Mouse (Mus musculus) intestine, embryonic 14.5 days (tissue): ENCODE measurements around the gene Metap1d. TPM values are rescaled to one million over a fixed set of nuclear protein-coding genes. Genes with fewer than 3 reads are reported as not detected.

Source experiments
- ATAC-seq: fragments of 200-750 bp; cut with Nextera tagmentation; replicated peaks from 2 replicates; pipeline ENCODE4 v1.8.0; 2017; ENCODE audit warnings: low read depth, moderate number of reproducible peaks, moderate TSS enrichment, moderate library complexity; ENCODE audit not compliant: low FRiP score, low TSS enrichment
- DNase-seq: peaks from one replicate; pipeline ENCODE4 v3.0.0-alpha.2; 2018; ENCODE audit warnings: low spot score
- H3K27ac ChIP-seq: fragments of 300-500 bp; sonication (generic); 2 replicates; pipeline ENCODE4 v1.5.1; 2014; ENCODE audit warnings: low read depth, mild to moderate bottlenecking, control low read depth
- H3K27me3 ChIP-seq: fragments of 300-500 bp; sonication (generic); replicated peaks from 2 replicates; pipeline ENCODE4 v1.6.1; 2014; ENCODE audit warnings: low read length, control low read depth; ENCODE audit not compliant: control insufficient read depth, insufficient read depth
- H3K36me3 ChIP-seq: fragments of 300-500 bp; sonication (generic); 2 replicates; pipeline ENCODE4 v1.6.1; 2014; ENCODE audit warnings: low read length, control low read depth; ENCODE audit not compliant: control insufficient read depth, insufficient read depth
- H3K4me1 ChIP-seq: fragments of 300-500 bp; sonication (generic); replicated peaks from 2 replicates; pipeline ENCODE4 v1.6.1; 2014; ENCODE audit warnings: low read length, control low read depth, mixed read lengths; ENCODE audit not compliant: control insufficient read depth, insufficient read depth
- H3K4me2 ChIP-seq: fragments of 300-500 bp; sonication (generic); 2 replicates; pipeline ENCODE4 v1.6.1; 2014; ENCODE audit warnings: low read length
- H3K4me3 ChIP-seq: fragments of 300-500 bp; sonication (generic); 2 replicates; pipeline ENCODE4 v1.5.1; 2014; ENCODE audit warnings: low read depth, low read length, control low read depth, mixed read lengths
- H3K9ac ChIP-seq: fragments of 300-500 bp; sonication (generic); 2 replicates; pipeline ENCODE4 v1.6.1; 2014; ENCODE audit warnings: mild to moderate bottlenecking, low read length
- H3K9me3 ChIP-seq: fragments of 300-500 bp; sonication (generic); 2 replicates; pipeline ENCODE4 v1.6.1; 2016; ENCODE audit warnings: low read length, control low read depth; ENCODE audit not compliant: control insufficient read depth
- WGBS: fragments of 180-500 bp; shearing (Covaris S2); extraction: QIAGEN DNeasy Blood & Tissue Kit; methylation state at CpG from one replicate; pipeline ENCODE4 v1.1.7; 2014; 5-methylcytosine and 5-hydroxymethylcytosine counted together
- polyA plus RNA-seq: library from polyadenylated mRNA; unstranded; fragments of >200 nt; fragmentation: Nextera tagmentation; extraction: Ambion mirVana; gene quantifications from 2 replicates; pipeline ENCODE4 v1.2.1, GENCODE M21; 2014

The Metap1d gene
- polyA plus RNA-seq, 1 experiment from 2014 or later, result 41.2 TPM

DNA sequence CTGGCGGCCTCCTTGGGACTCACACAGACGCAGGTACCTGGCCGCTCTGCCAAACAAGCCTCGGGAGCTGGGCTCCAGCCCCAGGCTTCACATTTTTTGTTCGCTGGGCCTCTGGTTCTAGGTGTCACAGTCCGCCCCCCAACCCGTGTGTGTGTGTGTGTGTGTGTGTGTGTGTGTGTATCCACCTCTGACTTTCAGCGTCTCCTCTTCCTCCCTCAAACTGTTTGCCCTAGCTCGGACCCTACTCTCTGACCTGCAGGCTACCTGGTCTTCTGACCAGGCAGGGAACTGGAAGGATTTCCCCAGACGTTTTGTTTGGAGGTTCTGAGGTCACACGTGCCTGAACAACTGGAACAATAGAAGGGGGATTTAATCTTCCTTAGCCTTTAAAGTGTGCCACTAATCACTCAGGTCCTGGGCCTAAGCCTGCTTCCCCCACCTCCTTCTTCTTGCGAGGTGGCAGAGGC is 78.1 kb downstream of the Metap1d start:
- peak overlapping the region; percentile 41; the same call in 1 of the 2 replicates for H3K4me3 ChIP-seq

DNA sequence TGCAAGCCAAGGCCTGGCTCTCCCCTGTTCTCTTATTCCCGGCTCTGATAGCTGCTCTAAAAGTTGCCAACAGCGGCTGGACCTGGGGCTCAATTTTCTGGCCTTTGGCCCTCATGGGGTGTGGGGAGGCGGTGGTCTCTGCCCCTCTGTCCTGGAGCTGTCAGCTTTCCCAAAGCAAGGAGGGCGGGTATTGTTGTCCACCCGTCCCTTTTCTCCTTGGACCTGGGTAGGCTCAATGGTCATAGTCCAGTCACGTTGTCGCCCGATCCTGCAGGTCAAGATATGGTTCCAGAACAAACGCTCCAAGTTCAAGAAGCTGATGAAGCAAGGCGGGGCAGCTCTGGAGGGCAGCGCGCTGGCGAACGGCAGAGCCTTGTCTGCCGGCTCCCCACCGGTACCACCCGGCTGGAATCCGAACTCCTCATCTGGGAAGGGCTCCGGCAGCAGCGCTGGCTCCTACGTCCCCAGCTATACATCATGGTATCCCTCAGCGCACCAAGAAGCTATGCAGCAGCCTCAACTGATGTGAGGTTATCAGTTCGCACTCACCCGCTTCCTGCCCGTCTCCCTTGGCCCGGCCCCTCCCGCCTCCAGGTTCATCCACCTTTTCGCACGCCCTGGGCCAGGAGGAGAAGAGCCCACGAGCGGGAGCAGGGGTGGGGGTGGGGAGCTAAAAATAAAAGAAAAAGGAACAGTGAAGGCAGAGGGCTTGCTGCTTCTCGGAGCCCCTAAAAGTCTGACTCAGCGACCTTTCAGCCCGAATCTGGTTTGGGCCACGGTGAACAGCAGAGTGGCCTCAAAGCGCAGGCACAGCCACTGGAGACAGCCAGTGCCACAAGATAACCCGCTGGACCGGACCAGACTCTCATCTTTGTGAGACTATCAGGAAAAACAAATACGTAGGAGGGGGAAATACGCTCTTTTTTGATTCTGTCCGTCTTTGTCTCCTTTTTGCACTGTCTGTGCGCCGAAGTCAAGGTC is 79.2 kb downstream of the Metap1d start:
- peak overlapping the region; percentile 6; the same call in 1 of the 2 replicates for H3K4me3 ChIP-seq
- DNase-seq, result peak; percentile 68
- H3K27me3 ChIP-seq, result peaks cover 96% of the 10 kb centered on the region
- peaks cover 10% of the 10 kb centered on the region for H3K4me1 ChIP-seq
- no peak for ATAC-seq
- H3K9ac ChIP-seq, result peak overlapping the region; percentile 1
- H3K27ac ChIP-seq, result no peak overlapping the region
- H3K36me3 ChIP-seq, result no peaks in the 10 kb centered on the region
- no peaks in the 10 kb centered on the region for H3K9me3 ChIP-seq
- H3K4me2 ChIP-seq, result peak overlapping the region; percentile 16; the same call in 1 of the 2 replicates
- WGBS, result 1% methylated on average over 43 of the region's 43 CpGs

More for the DNA sequence above, 78.1 kb downstream of the Metap1d start:
- under 1% methylated on average over 12 of the region's 12 CpGs for WGBS
- no peak for DNase-seq
- no peaks in the 10 kb centered on the region for H3K36me3 ChIP-seq
- H3K27me3 ChIP-seq, result peaks cover 96% of the 10 kb centered on the region
- peak overlapping the region; percentile 2; the same call in 1 of the 2 replicates for H3K9ac ChIP-seq
- no peaks in the 10 kb centered on the region for H3K9me3 ChIP-seq
- H3K27ac ChIP-seq, result peak overlapping the region; percentile 64; the same call in 1 of the 2 replicates
- H3K4me2 ChIP-seq, result peak overlapping the region; percentile 0
- peaks cover 10% of the 10 kb centered on the region for H3K4me1 ChIP-seq
- ATAC-seq, result no peak

DNA sequence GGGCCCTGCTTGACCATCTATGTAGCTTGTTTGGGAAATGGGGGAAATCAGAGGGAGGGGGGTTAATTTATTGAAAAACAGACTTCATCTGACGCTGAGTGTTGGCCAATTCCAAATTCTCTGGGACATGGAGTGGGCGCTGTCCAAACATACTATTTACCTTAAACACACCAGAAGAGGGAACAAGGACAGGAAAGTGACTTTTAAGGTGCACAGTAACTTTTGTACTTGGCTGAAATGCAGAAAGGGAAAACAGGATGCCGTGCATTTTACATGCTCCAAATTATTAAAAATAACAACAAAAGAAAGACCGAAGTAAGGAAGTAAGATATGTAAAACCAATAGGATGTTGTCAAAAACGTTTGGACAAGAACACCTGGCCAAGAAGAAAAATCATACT is 80.0 kb downstream of the Metap1d start:
- peaks cover 10% of the 10 kb centered on the region for H3K4me1 ChIP-seq
- ATAC-seq (no peak), DNase-seq (no peak)
- peak overlapping the region; percentile 16; the same call in 1 of the 2 replicates for H3K4me2 ChIP-seq
- H3K27me3 ChIP-seq, result peaks cover 98% of the 10 kb centered on the region
- 0 out of 2 replicates have a peak overlapping the region, but pooled peaks have one; percentile 6 for H3K4me3 ChIP-seq
- WGBS, result 8% methylated on average over 5 of the region's 5 CpGs
- H3K9me3 ChIP-seq, result no peaks in the 10 kb centered on the region
- no peaks in the 10 kb centered on the region for H3K36me3 ChIP-seq
- no peak overlapping the region; the same call in 1 of the 2 replicates for H3K9ac ChIP-seq
- H3K27ac ChIP-seq, result no peak overlapping the region

DNA sequence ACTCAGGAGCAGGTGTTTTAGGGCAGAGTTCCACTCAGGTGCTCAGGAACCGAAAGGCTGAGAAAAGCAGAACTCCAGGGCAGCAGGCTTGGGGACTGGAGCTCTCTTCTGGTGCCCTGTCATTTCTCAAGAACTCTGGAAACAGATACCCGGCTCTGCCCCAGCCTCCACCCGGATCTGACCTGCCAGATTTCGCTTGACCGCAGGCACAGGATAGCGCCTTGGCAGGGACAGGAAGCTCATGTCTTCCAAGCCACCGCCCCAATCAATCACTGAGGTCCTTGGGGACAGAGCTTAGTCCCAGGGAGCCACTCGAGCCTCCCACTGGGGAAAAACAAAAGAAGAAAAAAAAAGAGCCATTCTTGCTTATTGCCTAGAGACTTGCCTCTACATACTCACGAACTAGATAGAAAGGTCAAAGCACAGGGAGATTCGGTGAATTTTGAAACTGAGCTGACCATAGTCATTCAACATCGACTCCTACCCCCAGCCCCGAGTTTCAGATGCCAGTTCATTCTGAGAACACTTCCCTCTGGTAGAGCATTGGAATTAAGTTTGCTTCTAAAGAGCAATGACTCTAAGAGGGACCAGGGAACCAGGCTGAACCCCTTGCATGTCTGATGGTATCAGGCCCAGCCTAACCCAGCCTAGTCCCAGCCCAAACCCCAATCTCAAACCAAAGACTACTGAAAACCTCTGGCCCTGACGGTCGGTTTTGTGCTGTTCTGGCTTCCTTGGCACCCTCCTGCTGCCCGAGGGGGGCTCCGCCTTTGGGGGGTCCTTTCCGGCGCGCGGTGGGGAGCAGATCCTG is 81.4 kb downstream of the Metap1d start:
- 1% methylated on average over 20 of the region's 20 CpGs for WGBS
- Histone ChIP-seq H3K4me2 (no peak overlapping the region), H3K27ac (no peak overlapping the region), H3K4me3 (no peak overlapping the region), H3K9me3 (no peaks in the 10 kb centered on the region), H3K4me1 (0 out of 2 replicates have a peak, but pooled peaks cover 6% of the 10 kb centered on the region), H3K9ac (no peak overlapping the region), H3K36me3 (no peaks in the 10 kb centered on the region), H3K27me3 (peaks cover 98% of the 10 kb centered on the region)
- ATAC-seq (no peak), DNase-seq (peak; percentile 69)

DNA sequence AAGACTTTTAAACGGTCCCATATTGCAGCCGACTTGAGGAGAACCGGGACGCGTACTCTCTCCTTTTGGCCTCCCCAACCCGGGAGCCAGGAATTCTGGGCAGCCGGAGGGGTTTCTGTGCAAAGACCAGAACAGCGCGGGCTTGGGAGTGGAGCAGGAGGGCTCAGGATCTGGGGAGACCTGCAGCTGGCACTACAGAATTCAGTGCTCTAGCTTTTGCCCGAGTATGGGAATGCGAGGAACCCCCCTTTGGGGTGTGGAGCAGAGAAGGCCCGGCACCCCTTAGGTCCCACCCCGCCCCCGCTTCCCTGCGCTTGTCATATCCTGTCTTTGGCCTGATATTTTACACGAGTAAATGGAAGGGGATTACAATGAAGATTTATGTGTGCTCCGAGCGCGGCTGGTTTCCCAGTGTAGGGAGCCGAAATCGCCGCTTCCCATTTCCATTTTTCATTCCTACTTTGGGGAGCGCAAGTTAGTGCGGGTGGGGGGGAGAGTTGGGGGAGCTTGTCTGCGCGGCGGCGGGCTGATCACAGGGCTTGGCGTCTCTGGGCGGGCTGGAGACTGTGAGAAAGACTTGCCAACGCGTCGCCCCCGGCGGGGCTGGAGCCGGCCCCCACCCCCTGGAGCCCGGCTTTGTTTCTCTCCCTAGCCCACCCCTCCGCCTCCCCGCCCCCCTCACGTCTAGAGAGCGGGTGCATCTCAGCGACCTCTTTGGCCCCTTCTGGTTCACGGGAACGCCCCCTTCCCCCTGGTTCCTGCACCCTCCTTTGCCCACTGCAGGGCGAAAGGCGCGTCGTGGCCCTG is 87.7 kb downstream of the Metap1d start:
- no peak overlapping the region for H3K27ac ChIP-seq
- H3K36me3 ChIP-seq, result no peaks in the 10 kb centered on the region
- H3K4me1 ChIP-seq, result peaks cover 9% of the 10 kb centered on the region
- 0 out of 2 replicates have a peak overlapping the region, but pooled peaks have one; percentile 2 for H3K4me3 ChIP-seq
- peak overlapping the region; percentile 30 for H3K4me2 ChIP-seq
- no peaks in the 10 kb centered on the region for H3K9me3 ChIP-seq
- H3K27me3 ChIP-seq, result peaks cover 99% of the 10 kb centered on the region
- WGBS, result under 1% methylated on average over 48 of the region's 48 CpGs
- ATAC-seq (peak; percentile 34; the same call in 1 of the 2 replicates), DNase-seq (peak; percentile 69)
- H3K9ac ChIP-seq, result no peak overlapping the region

DNA sequence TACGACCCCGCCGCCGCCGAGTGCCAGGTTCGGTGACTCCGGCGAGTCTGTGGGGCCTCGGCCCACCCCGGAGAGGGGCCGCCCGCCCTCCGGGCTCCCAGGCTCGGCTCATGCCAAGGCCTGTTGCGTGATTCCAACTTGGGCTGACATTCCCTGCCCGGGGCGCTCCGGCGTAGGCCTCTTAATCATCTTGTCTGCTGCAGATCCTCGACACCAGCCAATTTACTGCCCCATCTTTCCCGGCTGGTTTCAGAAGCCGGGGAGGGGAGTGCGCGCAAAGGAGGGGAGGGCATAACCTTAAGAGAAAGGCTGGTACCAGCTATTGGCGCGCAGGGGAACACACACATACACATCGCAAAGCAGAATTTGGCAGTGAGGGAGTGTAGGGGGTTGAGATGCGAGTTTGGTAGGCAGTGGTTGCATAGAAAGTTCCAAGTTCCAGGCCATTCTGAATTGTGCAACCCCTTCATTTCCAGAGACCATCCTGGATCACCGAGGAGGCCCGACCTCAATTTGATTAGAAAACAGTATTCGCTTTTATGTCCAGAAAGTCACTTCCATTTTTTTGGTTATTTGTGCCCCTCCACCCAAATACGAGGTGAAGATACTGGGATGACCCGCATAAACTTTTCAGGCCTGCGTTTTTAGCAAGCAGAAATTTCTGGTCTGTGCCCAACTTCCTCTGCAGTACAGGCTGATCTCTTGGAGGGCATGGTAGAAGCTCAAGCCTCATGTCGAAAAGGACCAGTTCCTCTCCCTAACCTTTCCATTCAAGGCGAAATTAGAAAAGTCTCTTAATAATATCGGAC is 88.5 kb downstream of the Metap1d start:
- Histone ChIP-seq H3K27me3 (peaks cover 99% of the 10 kb centered on the region), H3K27ac (no peak overlapping the region), H3K9me3 (no peaks in the 10 kb centered on the region), H3K4me2 (peak overlapping the region; percentile 30), H3K36me3 (no peaks in the 10 kb centered on the region), H3K4me1 (peaks cover 17% of the 10 kb centered on the region), H3K9ac (no peak overlapping the region), H3K4me3 (0 out of 2 replicates have a peak overlapping the region, but pooled peaks have one; percentile 2)
- DNase-seq (no peak), ATAC-seq (no peak)
- WGBS, result 2% methylated on average over 37 of the region's 37 CpGs

DNA sequence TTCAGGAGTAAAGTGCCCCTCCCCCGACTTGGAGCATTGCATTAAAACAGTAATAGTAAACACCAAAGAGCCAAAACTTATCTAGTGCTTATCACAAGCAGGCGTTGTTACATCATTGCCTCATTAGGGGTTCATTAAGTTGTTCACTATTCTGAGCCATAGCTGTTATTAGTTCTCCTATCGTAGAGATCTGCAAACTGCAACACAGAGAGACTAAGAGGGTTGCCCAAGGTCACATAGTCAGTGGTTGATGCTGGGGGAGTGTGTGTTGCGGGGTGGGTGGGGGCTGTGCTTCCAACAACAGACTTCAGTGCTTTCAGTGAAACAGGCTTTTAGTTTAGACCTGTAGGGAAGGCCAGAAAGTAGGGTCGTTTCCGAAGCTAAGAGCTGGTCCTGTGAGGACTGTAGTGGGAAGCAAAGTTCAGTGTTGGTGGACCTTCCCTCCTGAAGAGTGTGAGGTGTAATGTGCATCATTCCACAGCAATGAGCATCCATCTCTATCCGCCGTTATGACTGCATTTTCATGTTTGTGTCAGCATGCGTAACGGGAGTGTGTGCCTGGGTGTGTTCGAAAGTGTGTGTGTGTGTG is 89.2 kb downstream of the Metap1d start:
- Histone ChIP-seq H3K9me3 (no peaks in the 10 kb centered on the region), H3K27me3 (peaks cover 99% of the 10 kb centered on the region), H3K4me3 (no peak overlapping the region), H3K4me1 (peaks cover 18% of the 10 kb centered on the region), H3K27ac (no peak overlapping the region), H3K4me2 (peak overlapping the region; percentile 31; the same call in 1 of the 2 replicates), H3K9ac (no peak overlapping the region), H3K36me3 (no peaks in the 10 kb centered on the region)
- no peak for ATAC-seq
- 3% methylated on average over 11 of the region's 11 CpGs for WGBS
- no peak for DNase-seq
